Mouse (Mus musculus): ENCODE results near the gene Fam53b. TPM values are rescaled to one million over a fixed set of nuclear protein-coding genes. Genes with fewer than 3 reads are reported as not detected.
A peak's percentile ranks its signal among the peaks of the same experiment; 100 is the strongest.

Fam53b gene
- 43.2 and 51.4 TPM in 2 replicates for polyA plus RNA-seq (2011; ENCODE audit: insufficient read depth, insufficient read length, low replicate concordance, missing spikeins)

- TF ChIP-seq POLR2A (IDR thresholded peaks at IDR 0.05; ENCODE audit: borderline replicate concordance, control insufficient read depth, low read depth, low read length) (peak; percentile 72; the same call in 1 of the 2 replicates), CTCF (IDR thresholded peaks at IDR 0.05; ENCODE audit: control insufficient read depth, insufficient read depth, low read length) (no peak)
- WGBS, result under 1% methylated on average over 81 of the region's 85 CpGs
- H3K4me1 ChIP-seq (ENCODE audit: control insufficient read depth, insufficient read depth, low read length), result peaks cover 3% of the 10 kb centered on the region; the same call in 1 of the 2 replicates
- peak within 1 kb of the TSS; percentile 99 for H3K27ac ChIP-seq (ENCODE audit: control insufficient read depth, insufficient read depth, low read depth, low read length, poor library complexity)
- H3K4me3 ChIP-seq (replicated peaks; ENCODE audit: control insufficient read depth, low read depth, low read length), result peak within 1 kb of the TSS; percentile 92
Observed at GRCm38 (mm10) chr7:132813416-132814088, at the start of gene Fam53b. TSS of gene Fam53b (minus strand) at chr7:132813886.

- TF ChIP-seq POLR2A (IDR thresholded peaks at IDR 0.05; ENCODE audit: borderline replicate concordance, control insufficient read depth, low read depth, low read length), result peak; percentile 79; the same call in 1 of the 2 replicates
- peak; percentile 5; the same call in 1 of the 2 replicates for TF ChIP-seq CTCF (IDR thresholded peaks at IDR 0.05; ENCODE audit: control insufficient read depth, insufficient read depth, low read length)
- peak within 1 kb of the TSS; percentile 92 for H3K27ac ChIP-seq (ENCODE audit: control insufficient read depth, insufficient read depth, low read depth, low read length, poor library complexity)
- no peaks in the 10 kb centered on the region; the same call in 1 of the 2 replicates for H3K4me1 ChIP-seq (ENCODE audit: control insufficient read depth, insufficient read depth, low read length)
- WGBS, result under 1% methylated on average over 53 of the region's 53 CpGs
- H3K4me3 ChIP-seq (replicated peaks; ENCODE audit: control insufficient read depth, low read depth, low read length), result peak within 1 kb of the TSS; percentile 69
Observed at GRCm38 (mm10) chr7:132859042-132859958, 45.6 kb upstream of the Fam53b start, which contains the start of gene Abraxas2. TSS of gene Abraxas2 (plus strand) at chr7:132859225.

GRCm38 (mm10) chr7:132858043-132858608 lies 44.4 kb upstream of the Fam53b start:
- Histone ChIP-seq H3K27ac (ENCODE audit: control insufficient read depth, insufficient read depth, low read depth, low read length, poor library complexity) (no peak overlapping the region), H3K4me1 (ENCODE audit: control insufficient read depth, insufficient read depth, low read length) (no peaks in the 10 kb centered on the region; the same call in 1 of the 2 replicates), H3K4me3 (replicated peaks; ENCODE audit: control insufficient read depth, low read depth, low read length) (no peak overlapping the region)
- 61% methylated on average over 5 of the region's 5 CpGs for WGBS
- TF ChIP-seq POLR2A (IDR thresholded peaks at IDR 0.05; ENCODE audit: borderline replicate concordance, control insufficient read depth, low read depth, low read length) (no peak), CTCF (IDR thresholded peaks at IDR 0.05; ENCODE audit: control insufficient read depth, insufficient read depth, low read length) (no peak)

GRCm38 (mm10) chr7:132856083-132856482 lies 42.4 kb upstream of the Fam53b start:
- Histone ChIP-seq H3K4me1 (ENCODE audit: control insufficient read depth, insufficient read depth, low read length) (no peaks in the 10 kb centered on the region), H3K4me3 (replicated peaks; ENCODE audit: control insufficient read depth, low read depth, low read length) (no peak overlapping the region), H3K27ac (ENCODE audit: control insufficient read depth, insufficient read depth, low read depth, low read length, poor library complexity) (no peak overlapping the region)
- WGBS, result 52% methylated on average over 1 of the region's 1 CpGs
- TF ChIP-seq POLR2A (IDR thresholded peaks at IDR 0.05; ENCODE audit: borderline replicate concordance, control insufficient read depth, low read depth, low read length) (no peak), CTCF (IDR thresholded peaks at IDR 0.05; ENCODE audit: control insufficient read depth, insufficient read depth, low read length) (no peak)

GRCm38 (mm10) chr7:132853946-132854345 lies 40.3 kb upstream of the Fam53b start:
- no peak overlapping the region for H3K27ac ChIP-seq (ENCODE audit: control insufficient read depth, insufficient read depth, low read depth, low read length, poor library complexity)
- TF ChIP-seq POLR2A (IDR thresholded peaks at IDR 0.05; ENCODE audit: borderline replicate concordance, control insufficient read depth, low read depth, low read length), result no peak
- no peak for TF ChIP-seq CTCF (IDR thresholded peaks at IDR 0.05; ENCODE audit: control insufficient read depth, insufficient read depth, low read length)
- no peak overlapping the region for H3K4me3 ChIP-seq (replicated peaks; ENCODE audit: control insufficient read depth, low read depth, low read length)
- 69% methylated on average over 4 of the region's 4 CpGs for WGBS
- H3K4me1 ChIP-seq (ENCODE audit: control insufficient read depth, insufficient read depth, low read length), result no peaks in the 10 kb centered on the region

GRCm38 (mm10) chr7:132853361-132853760 lies 39.7 kb upstream of the Fam53b start:
- TF ChIP-seq POLR2A (IDR thresholded peaks at IDR 0.05; ENCODE audit: borderline replicate concordance, control insufficient read depth, low read depth, low read length), result no peak
- no peak for TF ChIP-seq CTCF (IDR thresholded peaks at IDR 0.05; ENCODE audit: control insufficient read depth, insufficient read depth, low read length)
- Histone ChIP-seq H3K4me3 (replicated peaks; ENCODE audit: control insufficient read depth, low read depth, low read length) (no peak overlapping the region), H3K27ac (ENCODE audit: control insufficient read depth, insufficient read depth, low read depth, low read length, poor library complexity) (no peak overlapping the region), H3K4me1 (ENCODE audit: control insufficient read depth, insufficient read depth, low read length) (no peaks in the 10 kb centered on the region)
- WGBS, result 79% methylated on average over 6 of the region's 6 CpGs

GRCm38 (mm10) chr7:132852173-132852844 lies 38.6 kb upstream of the Fam53b start, which contains the start of gene Eef1akmt2:
TSS of gene Eef1akmt2 (minus strand) at chr7:132852673.
- peak within 1 kb of the TSS; percentile 80 for H3K4me3 ChIP-seq (replicated peaks; ENCODE audit: control insufficient read depth, low read depth, low read length)
- WGBS, result under 1% methylated on average over 37 of the region's 37 CpGs
- peak within 1 kb of the TSS; percentile 92 for H3K27ac ChIP-seq (ENCODE audit: control insufficient read depth, insufficient read depth, low read depth, low read length, poor library complexity)
- no peaks in the 10 kb centered on the region for H3K4me1 ChIP-seq (ENCODE audit: control insufficient read depth, insufficient read depth, low read length)
- TF ChIP-seq CTCF (IDR thresholded peaks at IDR 0.05; ENCODE audit: control insufficient read depth, insufficient read depth, low read length) (no peak; the same call in 1 of the 2 replicates), POLR2A (IDR thresholded peaks at IDR 0.05; ENCODE audit: borderline replicate concordance, control insufficient read depth, low read depth, low read length) (peak; percentile 80; the same call in 1 of the 2 replicates)
